Mouse (Mus musculus) right cerebral cortex, adult 18-20 months (tissue): ENCODE data around the gene St3gal2.
A peak's percentile ranks its signal among the peaks of the same experiment; 100 is the strongest.
"Not testable (repeated sequence)": the region's sequence is repeated elsewhere in the genome, so short reads cannot be mapped to it uniquely, and the experiment has no call there.

Source experiments
- DNase-seq: peaks from one replicate; pipeline ENCODE4 v3.0.0; 2022; ENCODE audit warnings: mixed read lengths

St3gal2 gene

GRCm38 (mm10) chr8:110919341-110920031, at the start of gene St3gal2:
St3gal2 (plus strand) TSS chr8:110919922.
- DNase-seq: peak; percentile 95

GRCm38 (mm10) chr8:110870501-110870900, 49.2 kb upstream of the St3gal2 start:
- DNase-seq: no peak

- DNase-seq: no peak
Measured at GRCm38 (mm10) chr8:110877862-110878261, 41.9 kb upstream of the St3gal2 start.

GRCm38 (mm10) chr8:110881741-110882310, 37.9 kb upstream of the St3gal2 start:
- DNase-seq: peak; percentile 50

- no peak for DNase-seq
Measured at GRCm38 (mm10) chr8:110883824-110884223, 35.9 kb upstream of the St3gal2 start.

GRCm38 (mm10) chr8:110886634-110887033, 33.1 kb upstream of the St3gal2 start:
- no peak for DNase-seq

GRCm38 (mm10) chr8:110887551-110887950, 32.2 kb upstream of the St3gal2 start:
- no peak for DNase-seq

- no peak for DNase-seq
Measured at GRCm38 (mm10) chr8:110888441-110888840, 31.3 kb upstream of the St3gal2 start.

- no peak for DNase-seq
Measured at GRCm38 (mm10) chr8:110888860-110889259, 30.9 kb upstream of the St3gal2 start.

GRCm38 (mm10) chr8:110889904-110890470, 29.7 kb upstream of the St3gal2 start:
- no peak for DNase-seq

GRCm38 (mm10) chr8:110892040-110892439, 27.7 kb upstream of the St3gal2 start:
- no peak for DNase-seq

GRCm38 (mm10) chr8:110892913-110893312, 26.8 kb upstream of the St3gal2 start:
- DNase-seq: no peak

GRCm38 (mm10) chr8:110894851-110895250, 24.9 kb upstream of the St3gal2 start:
- no peak for DNase-seq

GRCm38 (mm10) chr8:110895254-110895653, 24.5 kb upstream of the St3gal2 start:
- no peak for DNase-seq

- DNase-seq: no peak
Measured at GRCm38 (mm10) chr8:110895812-110896211, 23.9 kb upstream of the St3gal2 start.

GRCm38 (mm10) chr8:110897495-110897894, 22.2 kb upstream of the St3gal2 start:
- no peak for DNase-seq

GRCm38 (mm10) chr8:110901056-110901455, 18.7 kb upstream of the St3gal2 start:
- DNase-seq: no peak

- peak; percentile 90 for DNase-seq
Measured at GRCm38 (mm10) chr8:110901839-110902578, 17.7 kb upstream of the St3gal2 start, which contains the start of gene Fuk. Fuk (minus strand) TSS chr8:110902488.

- DNase-seq: no peak
Measured at GRCm38 (mm10) chr8:110902579-110902965, 17.1 kb upstream of the St3gal2 start.

- DNase-seq: no peak
Measured at GRCm38 (mm10) chr8:110905404-110905803, 14.3 kb upstream of the St3gal2 start.

- DNase-seq: no peak
Measured at GRCm38 (mm10) chr8:110906682-110907081, 13.0 kb upstream of the St3gal2 start.

- not testable (repeated sequence) for DNase-seq
Measured at GRCm38 (mm10) chr8:110909850-110910249, 9.9 kb upstream of the St3gal2 start.
